Mouse (Mus musculus) small intestine, adult 2 months (tissue): ENCODE measurements around the gene Dars.

Source experiments
- CTCF ChIP-seq: fragments of 200-500 bp; IDR thresholded peaks from 2 replicates; pipeline ENCODE4 v1.5.1; 2012; ENCODE audit warnings: low read depth, mild to moderate bottlenecking, control low read depth, inconsistent platforms, low read length, moderate library complexity, mixed read lengths; ENCODE audit not compliant: insufficient replicate concordance, insufficient read length; ENCODE audit errors: extremely low read depth
- POLR2A ChIP-seq: fragments of 200-500 bp; IDR thresholded peaks from 2 replicates; pipeline ENCODE4 v1.6.1; 2012; ENCODE audit warnings: low read depth, mild to moderate bottlenecking, control low read depth, inconsistent platforms, low read length, moderate library complexity

GRCm38 (mm10) chr1:128451183-128451582 is 34.0 kb upstream of the Dars start:
- no peak for TF ChIP-seq POLR2A
- no peak for TF ChIP-seq CTCF
